In the genomic region with DNA sequence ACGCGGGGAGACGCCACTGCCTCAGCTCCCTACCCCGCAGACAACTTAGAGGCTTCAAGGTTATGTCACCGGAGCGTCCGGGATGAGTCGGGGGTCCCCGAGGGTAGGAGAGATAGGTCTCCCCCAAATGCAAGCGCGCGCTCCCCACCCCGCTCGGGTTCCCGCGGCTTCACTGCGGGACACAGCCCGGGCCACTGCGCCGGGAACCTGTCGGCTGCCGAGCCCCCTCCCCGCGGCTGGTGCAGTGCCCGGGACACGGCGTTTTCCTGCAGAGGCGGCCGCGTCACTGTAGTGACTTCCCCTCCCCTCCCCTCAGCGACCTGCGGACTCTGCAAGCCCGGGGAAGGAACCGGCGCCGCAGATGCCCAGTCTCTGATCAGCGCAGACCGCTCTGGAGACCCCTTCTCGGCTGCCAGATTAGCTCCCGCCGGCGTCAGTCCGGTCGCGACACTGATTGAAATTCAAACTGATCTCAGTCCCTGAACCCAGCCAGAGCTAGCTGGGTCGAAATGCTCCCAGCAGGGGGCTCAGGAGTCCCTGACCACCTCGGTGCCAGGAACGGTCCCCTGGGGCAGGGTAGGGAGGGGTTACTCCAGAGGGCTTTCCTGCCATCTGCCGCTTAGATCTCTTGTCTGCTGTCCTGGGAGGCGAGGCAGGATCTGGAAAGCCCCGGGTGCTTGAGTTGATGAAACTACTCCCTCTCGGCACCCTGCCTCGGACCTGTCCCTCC, we compare ENCODE assay signal across 8 mouse cellular contexts. TPM values are rescaled to one million over a fixed set of nuclear protein-coding genes. Genes with fewer than 3 reads are reported as not detected.
DNase-seq lines count a peak whose midpoint lies in the region; ATAC-seq and TF ChIP-seq lines count a peak whose summit lies in the region.

No protein-coding gene starts in this region.

- H3K4me2 ChIP-seq in embryonic facial prominence, embryonic 13.5 days, result peak overlapping the region; percentile 99
- peak overlapping the region; percentile 100 for H3K4me2 ChIP-seq in heart, embryonic 14.5 days (ENCODE audit: low read length)

- peaks cover 33% of the 10 kb centered on the region for H3K4me1 ChIP-seq in E14TG2a.4 (replicated peaks; ENCODE audit: low read depth, low read length)
- peaks cover 32% of the 10 kb centered on the region for H3K4me1 ChIP-seq in embryonic facial prominence, embryonic 13.5 days
- peaks cover 2 to 17% of the 10 kb centered on the region in 2 experiments; a peak in 3 of 4 replicates for H3K4me1 ChIP-seq in heart, embryonic 14.5 days (ENCODE audit: control insufficient read depth in 2 of 2, insufficient read depth in 2 of 2, low read length in 2 of 2)

- H3K36me3 ChIP-seq in E14TG2a.4 (ENCODE audit: insufficient read depth, low read length), result no peaks in the 10 kb centered on the region
- no peaks in the 10 kb centered on the region for H3K36me3 ChIP-seq in embryonic facial prominence, embryonic 13.5 days
- no peaks in the 10 kb centered on the region for H3K36me3 ChIP-seq in heart, embryonic 14.5 days (ENCODE audit: control insufficient read depth, insufficient read depth, low read length)

- H3K9ac ChIP-seq in embryonic facial prominence, embryonic 13.5 days, result peak overlapping the region; percentile 78
- peak overlapping the region; percentile 72 for H3K9ac ChIP-seq in heart, embryonic 14.5 days (ENCODE audit: low read length)

- no peak for TF ChIP-seq CTCF in E14TG2a.4 (conservative IDR thresholded peaks at IDR 0.05; ENCODE audit: low read length)

- peak overlapping the region; percentile 83 for H3K4me3 ChIP-seq in E14TG2a.4 (replicated peaks; ENCODE audit: low read length)
- peak overlapping the region; percentile 75 for H3K4me3 ChIP-seq in embryonic facial prominence, embryonic 13.5 days
- H3K4me3 ChIP-seq in heart, embryonic 14.5 days (ENCODE audit: control insufficient read depth in 1 of 2, insufficient read depth in 1 of 2, low read depth in 1 of 2, low read length in 2 of 2), result peak overlapping the region; percentile 56 to 68

- H3K27ac ChIP-seq in embryonic facial prominence, embryonic 13.5 days, result peak overlapping the region; percentile 7; the same call in 1 of the 2 replicates
- no peak overlapping the region for H3K27ac ChIP-seq in heart, embryonic 14.5 days (replicated peaks in 1 of 2; ENCODE audit: control insufficient read depth in 1 of 2, insufficient read depth in 1 of 2, low read depth in 2 of 2, low read length in 2 of 2)

- peaks cover 7% of the 10 kb centered on the region for H3K9me3 ChIP-seq in E14TG2a.4 (ENCODE audit: low read length)
- no peaks in the 10 kb centered on the region for H3K9me3 ChIP-seq in embryonic facial prominence, embryonic 13.5 days
- H3K9me3 ChIP-seq in heart, embryonic 14.5 days (ENCODE audit: control insufficient read depth, low read length), result no peaks in the 10 kb centered on the region

- peak; percentile 18 for DNase-seq in adrenal gland, adult 8-10 months
- DNase-seq in kidney, postnatal 10 days, result peak; percentile 70
- peak; percentile 42 for DNase-seq in lung, postnatal 14 days
- peak; percentile 94 for DNase-seq in retina, postnatal 1 day

- 0 out of 2 replicates have a peak, but pooled peaks have one; percentile 15 for ATAC-seq in embryonic facial prominence, embryonic 13.5 days (ENCODE audit: insufficient number of reproducible peaks, insufficient read depth, low FRiP score, low TSS enrichment, low read depth)
- ATAC-seq in heart, embryonic 14.5 days (ENCODE audit: insufficient number of reproducible peaks, insufficient read depth, low FRiP score, low read depth), result no peak; the same call in 1 of the 2 replicates
- ATAC-seq in erythroblast, adult 5-6 weeks (replicated peaks; ENCODE audit: low FRiP score, poor library complexity, severe bottlenecking), result no peak

- under 1% methylated on average over 53 of the region's 53 CpGs for WGBS in embryonic facial prominence, embryonic 13.5 days
- WGBS in heart, embryonic 14.5 days, result 1% methylated on average over 50 of the region's 53 CpGs

- peaks cover 74% of the 10 kb centered on the region for H3K27me3 ChIP-seq in E14TG2a.4 (ENCODE audit: insufficient read depth, low read length)
- H3K27me3 ChIP-seq in embryonic facial prominence, embryonic 13.5 days, result peaks cover 59% of the 10 kb centered on the region
- peaks cover 62% of the 10 kb centered on the region for H3K27me3 ChIP-seq in heart, embryonic 14.5 days (ENCODE audit: control insufficient read depth, insufficient read depth, low read length)

RNA-seq across cellular contexts. Expression of a gene that starts 0.8 kb away (rescaled TPM):
- total RNA-seq in adrenal gland, adult 8-10 months (2022), result 10 to 100 TPM in 1 of 4 experiments, 1 to 10 TPM in 3; 3.0 to 12.1 (median 7.0) TPM
- 6.1 and 6.6 TPM in 2 replicates for polyA plus RNA-seq in embryonic facial prominence, embryonic 13.5 days (2015; fragmentation: Nextera tagmentation; extraction: Ambion mirVana)
- 1.0 and 1.7 TPM in 2 replicates for polyA plus RNA-seq in heart, embryonic 14.5 days (2014; fragmentation: Nextera tagmentation; extraction: Ambion mirVana)
- not detected in 2 replicates for total RNA-seq in erythroblast, adult 5-6 weeks (2015; ENCODE audit: low replicate concordance)
- not detected in 2 replicates for total RNA-seq in erythroblast, adult 5-6 weeks (2017; ENCODE audit: low replicate concordance)

Comparison
In these comparisons a context has a peak if more than half of its experiments do, and no peak if none do; other contexts are left out.
1. DNase-seq: peak in every context shown above with its lines; median percentile 94 in retina, postnatal 1 day; 70 in kidney, postnatal 10 days; 42 in lung, postnatal 14 days; 18 in adrenal gland, adult 8-10 months.
2. RNA of a gene that starts 0.8 kb away (total RNA-seq): 3.0 to 12.1 TPM in adrenal gland, adult 8-10 months; not detected in erythroblast, adult 5-6 weeks; every median in the first group is over 4 times any median in the second.
3. Peak in every context shown above with its lines, with median percentiles within 50 percentile points of each other: H3K4me3 ChIP-seq.